Mouse (Mus musculus) gonadal fat pad, adult 2 months (tissue): ENCODE measurements at regions not wholly inside any gene's neighbourhood (a gene's known extent, or its start where the extent isn't known, plus 50 kb on each side); places are given as distances from the start of the nearest gene placed in this dataset.
"Not testable (repeated sequence)": the region's sequence is repeated elsewhere in the genome, so short reads cannot be mapped to it uniquely, and the experiment has no call there.

ENCODE experiments used
- DNase-seq: peaks from one replicate; pipeline ENCODE4 v3.0.0-alpha.2; 2012; ENCODE audit warnings: low read depth

DNA sequence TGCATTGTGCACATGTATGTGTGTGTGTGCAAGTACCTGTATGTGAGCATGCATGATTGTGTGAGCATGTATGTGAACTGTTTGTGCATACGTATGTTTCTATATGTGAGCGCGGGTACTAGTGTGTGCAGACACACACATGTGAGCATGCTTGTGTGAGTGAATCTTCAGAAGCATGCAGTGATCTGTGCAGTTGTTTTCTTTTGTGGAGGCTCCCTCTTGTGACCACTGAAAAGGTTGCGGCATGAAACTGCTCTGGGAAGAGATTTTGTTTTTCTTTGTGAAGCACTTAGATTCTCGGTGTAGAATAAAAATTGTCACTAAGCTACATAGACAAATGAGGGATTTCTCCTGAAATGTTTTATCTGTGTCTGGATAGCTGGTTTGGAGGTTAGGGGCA, 189.2 kb upstream of the Rapgef5 start:
- not testable (repeated sequence) for DNase-seq

DNA sequence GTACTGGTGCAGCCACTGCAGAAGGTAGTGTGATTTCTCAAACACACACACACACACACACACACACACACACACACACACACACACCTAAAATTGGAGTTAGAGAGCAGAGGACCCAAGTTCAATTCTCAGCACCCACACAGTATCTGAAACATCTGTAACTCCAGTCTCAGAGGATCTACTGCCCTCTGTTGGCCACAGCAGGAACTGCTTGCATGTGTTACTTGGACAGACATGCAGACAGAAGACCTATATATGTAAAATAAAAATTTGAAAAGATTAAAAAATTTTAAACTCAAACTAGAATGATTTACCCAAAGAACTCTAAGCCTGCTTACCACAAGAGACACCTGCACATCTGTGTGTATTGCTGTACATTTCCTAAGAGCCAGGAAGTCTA, 185.9 kb upstream of the Rapgef5 start:
- DNase-seq = no peak

DNA sequence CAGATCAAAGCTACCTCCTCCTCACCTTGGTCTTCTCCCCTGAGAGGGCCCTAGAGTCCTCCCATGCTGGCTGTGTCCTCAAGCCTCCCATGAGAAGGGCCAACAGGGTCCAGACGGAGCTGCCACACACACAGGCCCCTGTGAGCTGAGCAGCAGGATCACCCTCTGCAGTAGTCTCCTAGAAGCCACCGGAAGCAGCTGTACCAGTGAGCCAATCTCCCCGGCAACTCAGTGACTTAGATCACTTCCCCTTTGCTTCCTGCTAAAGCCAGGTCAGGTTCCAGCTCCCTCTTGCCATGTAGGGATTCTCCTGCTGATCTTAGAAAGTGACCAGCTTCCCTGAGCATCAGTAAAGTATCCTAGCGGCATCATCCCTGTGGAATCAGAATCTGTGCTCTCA, 179.4 kb upstream of the Rapgef5 start:
- no peak for DNase-seq

DNA sequence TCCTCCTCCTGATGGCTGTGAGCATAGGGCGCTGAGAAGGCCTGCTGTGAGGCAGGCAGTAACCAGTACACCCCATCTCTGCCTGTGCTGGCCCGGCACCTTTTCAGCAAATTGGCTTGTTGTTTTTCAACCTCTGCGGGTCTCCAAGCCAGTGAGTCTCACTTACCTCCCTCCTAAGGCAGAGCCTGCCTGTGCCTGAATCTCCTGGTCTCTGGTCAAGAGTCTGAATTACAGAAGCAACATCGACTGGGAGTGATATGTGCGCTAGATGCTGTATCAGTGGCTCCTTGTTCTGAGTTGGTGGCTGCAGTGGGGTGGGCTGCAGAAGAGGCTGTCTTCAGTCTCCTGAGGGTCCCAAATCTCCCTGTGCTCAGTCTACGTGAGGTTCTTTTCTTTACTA, 174.0 kb upstream of the Rapgef5 start:
- DNase-seq = no peak

DNA sequence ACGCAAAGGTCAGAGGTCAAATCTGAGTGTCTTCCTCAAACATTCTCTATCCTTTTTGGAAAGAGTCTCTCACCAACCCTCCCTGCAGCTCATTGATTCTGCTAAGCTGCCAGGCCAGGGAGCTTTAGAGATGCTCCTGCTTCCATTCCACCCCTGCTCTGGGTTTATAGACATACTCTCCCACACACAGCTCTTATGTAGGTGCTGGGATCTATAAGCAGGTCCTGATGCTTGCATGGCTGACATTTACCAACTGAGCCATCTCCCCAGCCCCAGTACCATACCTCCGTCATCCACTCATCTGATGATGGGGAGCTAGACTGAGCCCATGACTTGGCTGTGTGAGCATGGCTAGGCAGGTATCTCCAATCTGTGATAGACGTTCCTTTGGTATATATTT, 173.2 kb upstream of the Rapgef5 start:
- DNase-seq = no peak

DNA sequence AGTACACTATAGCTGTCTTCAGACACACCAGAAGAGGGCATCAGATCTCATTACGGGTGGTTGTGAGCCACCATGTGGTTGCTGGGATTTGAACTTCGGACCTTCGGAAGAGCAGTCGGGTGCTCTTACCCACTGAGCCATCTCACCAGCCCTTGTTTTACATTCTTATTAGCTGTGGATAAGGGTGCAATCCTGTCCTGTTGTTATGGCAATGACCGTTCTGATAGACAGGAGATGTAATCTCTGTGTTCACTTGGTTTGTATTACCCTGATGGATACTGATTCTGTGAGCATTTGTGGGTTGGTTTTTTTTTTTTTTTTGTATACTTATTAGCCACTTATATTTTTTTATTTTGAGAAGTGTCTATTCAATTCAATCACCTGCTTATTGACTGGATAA, 172.7 kb upstream of the Rapgef5 start:
- not testable (repeated sequence) for DNase-seq

DNA sequence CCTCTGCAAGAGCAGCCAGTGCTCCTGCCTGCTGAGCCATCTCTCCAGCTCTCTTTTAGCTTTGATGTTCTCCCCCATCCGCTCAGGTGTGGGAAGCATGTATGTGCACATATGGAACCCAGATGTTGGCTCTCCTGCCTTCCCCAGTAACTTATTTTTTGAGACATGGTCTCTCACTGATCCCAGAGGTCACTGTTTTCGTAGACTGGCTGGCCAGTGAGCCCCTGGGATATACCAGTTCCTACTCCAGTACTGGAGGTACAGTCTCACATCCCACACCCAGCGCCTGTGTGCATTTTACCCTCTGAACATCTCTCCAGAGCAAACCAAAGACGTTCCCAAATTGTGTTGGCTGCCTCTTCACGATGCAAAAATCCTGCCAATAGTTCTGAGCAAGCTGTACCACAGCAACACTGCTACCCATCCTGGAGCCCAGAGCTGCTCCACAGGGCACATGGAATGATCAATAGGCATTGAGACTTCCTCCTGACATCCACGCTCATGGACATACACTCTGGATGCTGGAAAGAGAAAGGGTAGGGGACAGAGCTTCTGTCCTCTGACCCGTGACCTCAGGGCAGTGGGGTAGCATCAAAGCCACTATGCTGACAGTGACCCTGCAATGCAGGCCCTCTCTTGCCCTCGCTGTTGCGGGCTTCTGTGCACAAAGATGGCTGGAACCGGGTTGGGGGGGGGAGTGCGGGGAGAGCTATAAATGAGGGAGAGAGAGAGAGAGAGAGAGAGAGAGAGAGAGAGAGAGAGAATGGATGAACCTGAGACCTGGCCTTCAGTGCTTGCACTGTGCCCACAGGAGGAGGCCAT, 171.8 kb upstream of the Rapgef5 start:
- DNase-seq = no peak

DNA sequence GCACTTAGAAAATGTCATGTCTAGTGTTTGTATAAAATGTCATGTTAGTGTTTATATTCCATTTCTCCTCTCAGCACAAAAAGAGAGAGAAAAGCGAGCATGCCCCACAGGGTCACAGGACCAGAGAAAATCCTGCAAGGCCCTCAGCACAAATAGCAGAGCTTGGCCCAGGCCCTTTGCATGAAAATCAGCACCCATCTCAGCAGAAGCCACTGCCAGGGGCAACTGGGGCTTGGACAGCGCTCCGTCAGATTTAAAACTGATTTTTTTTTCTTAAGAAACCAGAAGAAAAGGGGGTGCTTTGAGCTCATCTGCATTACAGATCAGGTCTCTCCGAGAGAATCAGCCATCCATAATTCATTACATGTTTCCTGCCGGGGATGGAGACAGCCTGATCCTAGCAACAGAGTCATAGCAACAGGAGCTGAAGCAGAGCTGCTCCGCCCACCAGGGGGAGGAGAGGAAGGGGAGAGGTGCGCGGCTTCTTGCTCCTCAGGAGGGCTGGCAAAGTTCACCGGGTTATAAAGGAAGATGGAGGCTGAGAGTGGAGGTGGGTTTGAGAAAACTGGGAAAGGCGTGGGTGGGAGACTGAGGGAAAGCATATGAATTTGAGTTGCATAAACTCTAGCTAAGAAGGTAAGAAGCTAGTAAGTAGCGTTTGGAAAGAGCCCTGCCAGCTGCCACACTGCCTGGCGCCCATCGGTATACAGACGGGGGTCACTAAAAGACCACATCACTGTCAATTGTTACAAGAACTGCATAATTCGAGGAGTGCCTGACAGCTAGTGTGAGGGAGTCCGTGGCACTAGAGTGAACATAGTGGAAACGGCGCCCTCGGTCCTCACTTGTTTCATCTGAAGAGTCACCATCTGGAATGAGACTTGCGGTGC, 170.9 kb upstream of the Rapgef5 start:
- DNase-seq = no peak

DNA sequence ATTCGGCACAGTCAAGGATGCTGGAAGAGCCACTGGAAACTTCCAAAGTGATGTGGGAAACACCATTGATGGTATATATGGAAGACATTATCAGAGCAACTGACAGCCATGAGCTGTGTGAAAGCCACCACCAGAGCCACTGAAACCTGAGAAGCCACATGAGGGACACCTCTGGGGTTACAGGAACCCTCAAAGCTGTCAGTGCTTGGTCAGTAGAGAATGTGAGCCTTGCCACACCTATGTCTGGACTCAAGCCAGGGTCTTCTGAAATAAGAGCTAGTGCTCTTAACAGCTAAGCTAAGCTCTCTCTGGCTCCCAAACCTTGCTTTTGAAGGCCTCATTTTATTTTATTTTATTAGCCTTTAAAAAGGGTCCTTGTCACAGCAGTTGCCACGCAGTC, 170.2 kb upstream of the Rapgef5 start:
- DNase-seq = no peak

DNA sequence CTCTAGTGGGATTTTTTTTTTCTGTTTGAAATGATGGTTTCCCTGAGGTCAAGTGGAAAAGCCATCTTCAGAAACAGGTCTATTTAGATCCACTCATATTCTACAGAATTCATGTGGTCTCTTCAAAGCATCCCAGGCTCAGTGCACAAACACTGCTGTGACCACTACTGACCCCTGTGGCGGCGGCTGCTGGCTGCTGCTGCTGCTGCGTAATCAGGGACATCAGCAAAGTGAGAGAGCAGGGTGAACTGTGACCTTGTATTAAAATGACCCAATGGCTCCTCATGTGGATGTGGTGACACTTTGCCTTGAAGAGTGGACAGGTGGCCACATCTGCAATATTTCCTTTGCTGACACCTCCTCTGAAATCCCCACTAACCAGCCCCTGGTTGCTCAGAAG, 169.1 kb upstream of the Rapgef5 start:
- no peak for DNase-seq

DNA sequence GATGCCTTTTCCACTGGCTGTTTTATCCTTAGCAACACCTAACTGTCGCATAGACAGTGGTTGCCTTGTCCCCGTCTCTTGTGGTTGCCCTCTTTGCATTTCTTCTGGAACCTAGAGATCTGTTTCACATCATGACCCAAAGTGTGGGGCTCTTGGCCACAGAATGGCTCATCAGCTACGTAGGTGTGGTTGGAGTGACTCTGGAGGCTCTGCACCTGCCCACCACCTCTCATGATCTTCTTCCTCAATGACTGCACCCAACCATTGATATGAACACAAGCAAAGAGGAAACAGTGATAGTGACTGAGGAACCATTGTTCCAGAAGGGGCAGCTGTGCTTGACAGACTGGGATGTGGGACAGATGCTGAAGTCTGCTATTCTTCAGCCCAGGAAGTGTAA, 167.8 kb upstream of the Rapgef5 start:
- no peak for DNase-seq

DNA sequence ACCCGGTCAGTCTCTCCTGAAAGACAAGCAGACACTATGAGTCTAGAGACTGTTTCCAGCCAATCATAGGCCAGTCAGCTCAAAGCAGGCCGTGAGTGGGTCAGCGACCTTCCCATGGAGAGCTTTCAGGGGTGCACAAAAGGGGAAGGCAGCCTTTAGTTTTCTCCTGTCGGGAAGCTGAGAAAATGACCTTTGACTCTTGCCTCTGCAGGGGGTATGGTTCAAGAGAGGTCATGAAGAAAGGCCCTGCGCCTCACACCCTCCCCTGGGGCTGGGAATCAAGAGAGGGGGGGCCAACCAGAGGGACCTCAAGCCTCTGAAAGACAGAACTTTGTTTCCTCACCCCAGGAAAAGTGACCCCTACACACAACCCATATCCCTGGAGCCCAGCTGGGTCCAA, 164.4 kb upstream of the Rapgef5 start:
- no peak for DNase-seq

DNA sequence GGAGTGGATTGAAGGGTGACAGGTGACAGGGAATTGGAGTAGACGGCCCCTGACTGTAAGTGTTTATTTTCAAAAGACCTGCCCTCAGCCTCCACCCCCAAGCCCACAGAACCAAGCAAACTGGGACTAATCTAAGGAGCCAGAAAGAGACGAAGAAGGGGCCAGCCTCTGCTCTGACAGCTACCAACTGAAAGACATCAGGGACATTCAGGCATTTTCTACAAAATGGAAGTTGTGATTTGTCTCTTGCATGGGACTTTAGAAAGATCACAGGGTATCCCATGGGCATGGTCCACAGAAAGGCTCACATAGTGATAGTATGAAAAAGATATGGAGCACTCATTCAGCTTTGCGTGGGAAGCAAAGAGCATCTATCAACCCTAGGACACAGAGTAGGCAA, 163.8 kb upstream of the Rapgef5 start:
- DNase-seq = no peak

DNA sequence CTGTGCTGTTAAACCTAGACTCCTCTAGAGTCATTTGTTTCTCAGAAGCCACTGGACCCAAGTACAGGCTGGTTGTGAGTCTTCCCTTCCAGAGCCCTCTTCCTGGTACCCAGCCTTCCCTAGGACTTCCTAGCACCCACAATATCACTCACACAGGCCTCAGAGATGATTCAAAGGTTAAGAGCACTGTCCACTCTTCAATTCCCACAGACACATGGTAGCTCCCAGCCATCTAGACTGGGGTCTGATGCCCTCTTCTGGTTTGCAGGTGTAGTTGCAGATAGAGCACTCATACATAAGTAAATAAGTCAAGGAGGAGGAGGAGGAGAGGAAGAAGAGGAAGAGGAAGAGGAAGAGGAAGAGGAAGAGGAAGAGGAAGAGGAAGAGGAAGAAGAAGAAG, 163.3 kb upstream of the Rapgef5 start:
- DNase-seq = no peak

DNA sequence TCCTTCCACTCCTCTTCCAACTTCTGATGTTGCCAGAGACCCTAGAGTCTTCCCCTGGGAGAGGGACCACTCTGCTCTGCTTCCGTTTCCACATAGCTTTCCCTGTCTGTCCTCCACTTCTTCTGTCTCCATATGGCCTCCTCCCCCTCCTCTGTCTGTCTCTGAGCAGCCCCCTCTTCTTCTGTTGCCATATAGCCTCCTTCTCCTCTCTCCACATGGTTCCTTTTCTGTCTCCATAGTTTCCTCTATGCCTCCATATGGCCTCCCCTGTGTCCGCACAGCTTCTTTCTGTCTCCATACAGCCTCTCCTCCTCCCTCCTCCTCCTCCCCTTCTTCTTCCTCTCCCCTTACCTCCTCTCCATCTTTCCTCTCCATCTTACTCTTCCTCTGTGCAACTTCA, 158.5 kb upstream of the Rapgef5 start:
- no peak for DNase-seq

DNA sequence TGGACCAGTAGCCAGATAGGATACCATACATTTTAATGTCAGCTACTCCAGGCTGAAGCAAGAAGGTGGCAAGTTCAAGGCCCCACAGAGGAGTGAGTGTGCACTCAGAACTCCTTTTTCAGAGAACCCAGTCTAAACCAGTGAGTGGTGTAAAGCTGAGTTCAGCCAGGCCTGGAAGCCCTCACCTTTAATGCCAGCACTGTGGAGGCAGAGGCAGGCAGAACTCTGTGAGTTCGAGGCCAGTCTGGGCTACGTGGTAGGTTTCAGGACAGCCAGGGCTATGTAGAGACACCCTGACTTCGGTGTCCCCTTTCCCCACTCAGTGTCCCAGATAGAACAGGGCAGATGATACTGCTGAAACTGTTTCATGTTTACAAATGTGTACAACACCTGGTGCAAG, 157.4 kb upstream of the Rapgef5 start:
- DNase-seq = no peak

DNA sequence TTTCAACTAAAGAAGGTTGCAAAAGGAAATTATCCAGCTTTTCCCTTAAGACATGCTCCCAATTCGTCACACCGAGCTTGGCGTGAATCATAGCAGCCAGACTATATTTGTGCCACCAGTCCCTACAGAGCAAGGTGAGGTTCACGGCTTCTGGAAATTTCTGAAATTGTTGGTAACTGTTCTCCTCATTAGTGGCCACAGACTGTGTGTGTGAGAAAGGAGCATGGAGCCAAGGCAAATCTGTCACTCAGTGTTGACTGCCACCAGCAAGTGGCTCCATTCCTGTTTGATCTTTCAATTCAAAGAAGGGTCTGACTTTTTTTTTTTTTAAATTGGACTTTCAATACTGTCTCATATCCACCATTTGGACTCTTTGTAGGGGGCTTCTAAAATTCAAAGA, 156.1 kb upstream of the Rapgef5 start:
- DNase-seq = no peak

DNA sequence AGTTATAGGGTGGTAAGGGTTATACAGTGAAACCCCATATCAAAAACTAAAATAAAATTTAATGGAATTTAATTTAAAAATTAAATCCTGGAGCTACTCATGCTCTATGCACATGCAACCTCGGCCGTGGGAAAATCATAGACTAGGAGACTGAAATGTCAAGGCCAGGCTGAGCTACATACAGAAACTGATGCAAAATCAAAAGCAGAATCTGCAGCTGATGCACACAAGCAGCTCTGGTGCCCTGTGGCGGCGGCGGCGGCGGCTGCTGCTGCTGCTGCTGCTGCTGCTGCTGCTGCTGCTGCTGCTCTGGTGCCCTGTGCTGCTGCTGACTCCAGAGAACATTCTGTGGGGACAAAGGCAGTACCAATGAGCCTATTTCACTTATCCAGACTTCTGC, 154.5 kb upstream of the Rapgef5 start:
- DNase-seq = no peak

DNA sequence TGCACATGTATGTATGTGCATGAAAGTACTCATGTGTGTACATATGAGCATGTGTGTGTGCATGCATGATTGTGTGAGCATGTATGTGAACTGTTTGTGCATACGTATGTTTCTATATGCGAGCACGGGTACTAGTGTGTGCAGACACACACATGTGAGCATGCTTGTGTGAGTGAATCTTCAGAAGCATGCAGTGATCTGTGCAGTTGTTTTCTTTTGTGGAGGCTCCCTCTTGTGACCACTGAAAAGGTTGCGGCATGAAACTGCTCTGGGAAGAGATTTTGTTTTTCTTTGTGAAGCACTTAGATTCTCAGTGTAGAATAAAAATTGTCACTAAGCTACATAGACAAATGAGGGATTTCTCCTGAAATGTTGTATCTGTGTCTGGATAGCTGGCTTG, 152.8 kb upstream of the Rapgef5 start:
- not testable (repeated sequence) for DNase-seq

DNA sequence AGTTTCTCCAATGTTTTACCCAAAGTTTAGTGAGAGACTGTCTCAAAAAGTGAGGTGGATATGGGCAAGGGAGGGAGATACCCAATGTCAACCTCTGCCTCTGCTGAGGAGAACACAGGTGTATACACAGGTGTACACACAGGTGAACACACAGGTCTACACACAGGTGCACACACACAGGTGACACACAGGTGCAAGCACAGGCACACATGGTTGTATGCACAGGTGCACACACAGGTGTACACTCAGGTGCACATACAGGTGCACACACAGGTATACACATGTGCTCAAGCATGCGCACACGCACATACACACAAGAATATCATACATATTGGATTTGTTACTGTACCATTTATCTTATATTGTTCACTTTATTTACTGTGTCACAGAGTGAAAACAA, 151.1 kb upstream of the Rapgef5 start:
- DNase-seq = no peak

DNA sequence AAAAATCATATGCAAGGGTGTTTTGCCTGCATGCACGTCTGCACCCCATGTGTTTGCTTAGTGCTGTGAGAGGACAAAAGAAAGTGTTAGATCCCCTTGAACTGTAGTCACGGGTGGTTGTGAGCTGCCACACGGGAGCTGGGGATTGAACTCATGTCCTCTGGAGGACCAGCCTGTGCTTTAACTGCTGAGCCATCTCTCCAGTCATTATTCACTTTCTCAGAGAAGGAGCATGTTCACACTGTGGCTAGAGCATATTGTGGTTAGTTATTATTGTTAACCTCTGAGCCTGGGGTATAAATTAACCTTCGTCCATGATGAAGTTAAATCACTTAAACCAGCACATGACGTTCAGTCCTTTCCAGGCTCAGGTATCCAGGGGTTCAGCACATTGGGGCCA, 150.4 kb upstream of the Rapgef5 start:
- DNase-seq = no peak

DNA sequence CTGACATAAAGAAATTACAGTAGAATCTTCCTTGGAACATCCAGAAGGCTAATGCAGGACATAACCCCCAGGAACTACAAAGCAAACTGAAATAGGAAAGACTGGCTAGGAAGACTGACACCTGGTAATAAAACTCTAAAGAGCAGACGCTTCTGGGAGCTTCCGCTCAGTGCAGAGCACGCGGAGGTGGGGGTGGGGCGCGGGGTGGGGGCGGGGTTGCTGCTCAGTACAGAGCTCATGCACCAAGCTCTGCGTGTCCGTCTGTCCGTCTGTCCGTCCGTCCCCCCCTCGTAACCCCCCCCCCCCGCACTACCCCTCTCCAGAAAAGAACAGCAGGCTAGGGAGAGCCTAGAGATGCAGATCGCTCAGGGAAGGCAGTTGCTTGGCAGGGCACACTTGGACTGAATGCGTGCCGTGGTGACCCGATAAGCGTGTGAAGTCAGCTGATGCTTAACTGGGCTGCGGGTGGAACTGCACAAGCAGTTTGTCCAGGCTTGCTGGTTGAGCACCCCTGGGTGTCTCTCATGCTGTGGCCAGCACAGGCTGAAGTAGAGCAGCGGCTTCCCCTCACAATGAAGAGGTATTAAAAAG, 137.9 kb upstream of the Rapgef5 start:
- DNase-seq = no peak
